Mouse (Mus musculus) kidney, adult 18-20 months (tissue): ENCODE results near the gene Frmd8.

Experiments
- DNase-seq: peaks from one replicate; pipeline ENCODE4 v3.0.0; 2021

Gene Frmd8

GRCm38 (mm10) chr19:5804371-5804899 lies 70.6 kb downstream of the Frmd8 start:
- DNase-seq: peak; percentile 40

- no peak for DNase-seq
Measured at GRCm38 (mm10) chr19:5803881-5804279, 71.2 kb downstream of the Frmd8 start.

GRCm38 (mm10) chr19:5803041-5803880 lies 71.8 kb downstream of the Frmd8 start:
- peak; percentile 100 for DNase-seq

- no peak for DNase-seq
Measured at GRCm38 (mm10) chr19:5802787-5803040, 72.4 kb downstream of the Frmd8 start.

GRCm38 (mm10) chr19:5802011-5802786 lies 72.9 kb downstream of the Frmd8 start:
- peak; percentile 98 for DNase-seq

GRCm38 (mm10) chr19:5801432-5801964 lies 73.6 kb downstream of the Frmd8 start:
- DNase-seq: no peak

GRCm38 (mm10) chr19:5800632-5801431 lies 74.2 kb downstream of the Frmd8 start:
- DNase-seq: no peak

GRCm38 (mm10) chr19:5800350-5800631 lies 74.8 kb downstream of the Frmd8 start:
- DNase-seq: no peak
